Mouse (Mus musculus) spleen, adult 2 months (tissue): ENCODE data around the gene Zfp775.

Experiments
- CTCF ChIP-seq: fragments of 200-500 bp; IDR thresholded peaks from 2 replicates; pipeline ENCODE4 v1.5.1; 2011; ENCODE audit warnings: mild to moderate bottlenecking, inconsistent platforms; ENCODE audit not compliant: insufficient read depth, insufficient read length, insufficient replicate concordance; ENCODE audit errors: extremely low read depth
- POLR2A ChIP-seq: fragments of 200-500 bp; IDR thresholded peaks from 2 replicates; pipeline ENCODE4 v1.6.1; 2011; ENCODE audit warnings: low read depth, low read length, inconsistent platforms

GRCm38 (mm10) chr6:48579215-48579648 is 22.6 kb upstream of the Zfp775 start:
- TF ChIP-seq POLR2A (no peak), CTCF (no peak)
